Comparison of ENCODE assay signal across 15 mouse cellular contexts in genomic region chr17:55950601-55951000, GRCm38 (mm10). TPM values are rescaled to one million over a fixed set of nuclear protein-coding genes. Genes with fewer than 3 reads are reported as not detected.
"Had no signal": no experiment of that assay in that cellular context is flagged by ENCODE, and none has a peak within 500 bp of the region (broad histone marks: within the 10 kb centered on the region; RNA-seq: fewer than 3 reads in every experiment).

No protein-coding gene starts in this region.

- ATAC-seq: lung, postnatal 0 days; midbrain, embryonic 13.5 days had no signal

- H3K36me3 ChIP-seq: kidney, embryonic 15.5 days; limb, embryonic 12.5 days; midbrain, embryonic 13.5 days had no signal

- H3K4me2 ChIP-seq: kidney, embryonic 15.5 days; limb, embryonic 12.5 days; midbrain, embryonic 13.5 days had no signal

- H3K9ac ChIP-seq: kidney, embryonic 15.5 days; limb, embryonic 12.5 days; liver, embryonic 14.5 days; midbrain, embryonic 13.5 days had no signal

- DNase-seq: kidney, adult 2 months; kidney, postnatal 14 days; layer of hippocampus, adult 9-11 months; liver; lung, adult 2 months; lung, postnatal 36 days; right cerebral cortex, postnatal 14 days; thymus, adult 2 months; thymus, postnatal 25 days had no signal

- H3K9me3 ChIP-seq: kidney, embryonic 15.5 days; limb, embryonic 12.5 days; midbrain, embryonic 13.5 days had no signal

- H3K27ac ChIP-seq: kidney, embryonic 15.5 days; limb, embryonic 12.5 days; liver, embryonic 14.5 days; midbrain, embryonic 13.5 days had no signal

- H3K4me3 ChIP-seq: kidney, embryonic 15.5 days; limb, embryonic 12.5 days; midbrain, embryonic 13.5 days had no signal

RNA-seq across cellular contexts. Expression of gene Fsd1, which starts 35.7 kb away (rescaled TPM):
- total RNA-seq: megakaryocyte progenitor cell, adult 5-6 weeks had no signal
